Mouse (Mus musculus) left cerebral cortex, postnatal 25 days (tissue): ENCODE measurements at regions not wholly inside any gene's neighbourhood (a gene's known extent, or its start where the extent isn't known, plus 50 kb on each side); places are given as distances from the start of the nearest gene placed in this dataset.

Experiments
- DNase-seq, 2 experiments: peaks; one replicate each; pipeline ENCODE4 v3.0.0; 2022; ENCODE audit warnings: low spot score in 2 of 2, mixed read lengths in 1 of 2
- intact Hi-C: fragments of 180-260 bp; cut with DNase I; formaldehyde crosslinking; loops from one replicate; pipeline ENCODE4 v1.15.1; 2025

GRCm38 (mm10) chr13:44383322-44383721 is 346.0 kb upstream of the Jarid2 start:
- intact Hi-C loops: no loop called here
- no peak for DNase-seq

GRCm38 (mm10) chr13:44386767-44387166 is 342.5 kb upstream of the Jarid2 start:
- no peak for DNase-seq
- intact Hi-C loops: no loop called here

GRCm38 (mm10) chr13:44389696-44390095 is 339.6 kb upstream of the Jarid2 start:
- intact Hi-C loops: no loop called here
- no peak for DNase-seq

- no peak for DNase-seq
- intact Hi-C loops: no loop called here
These were observed 338.4 kb upstream of the Jarid2 start for GRCm38 (mm10) chr13:44390666-44391390.

GRCm38 (mm10) chr13:44394016-44394415 is 335.3 kb upstream of the Jarid2 start:
- intact Hi-C loops: no loop called here

GRCm38 (mm10) chr13:44398613-44399369 is 330.5 kb upstream of the Jarid2 start:
- intact Hi-C loops: no loop called here
- DNase-seq: peak; percentile 35 to 83

More at GRCm38 (mm10) chr13:44394016-44394415, 335.3 kb upstream of the Jarid2 start:
- DNase-seq: no peak

GRCm38 (mm10) chr13:44399370-44399685 is 329.9 kb upstream of the Jarid2 start:
- intact Hi-C loops: no loop called here
- DNase-seq: no peak

- no peak for DNase-seq
- intact Hi-C loops: no loop called here
These were observed 329.4 kb upstream of the Jarid2 start for GRCm38 (mm10) chr13:44399831-44400321.

GRCm38 (mm10) chr13:44404010-44404575 is 325.2 kb upstream of the Jarid2 start:
- no peak for DNase-seq
- intact Hi-C loops: no loop called here

- DNase-seq: no peak
- intact Hi-C loops: no loop called here
These were observed 322.0 kb upstream of the Jarid2 start for GRCm38 (mm10) chr13:44407307-44407706.

GRCm38 (mm10) chr13:44408619-44408959 is 320.7 kb upstream of the Jarid2 start:
- intact Hi-C loops: no loop called here
- DNase-seq: no peak

- DNase-seq: no peak
These were observed 320.1 kb upstream of the Jarid2 start for GRCm38 (mm10) chr13:44408960-44409719.

GRCm38 (mm10) chr13:44409720-44410047 is 319.6 kb upstream of the Jarid2 start:
- intact Hi-C loops: no loop called here
- DNase-seq: no peak

More at GRCm38 (mm10) chr13:44408960-44409719, 320.1 kb upstream of the Jarid2 start:
- intact Hi-C loops: no loop called here

- no peak for DNase-seq
- intact Hi-C loops: no loop called here
These were observed 317.3 kb upstream of the Jarid2 start for GRCm38 (mm10) chr13:44411781-44412496.

- intact Hi-C loops: no loop called here
- DNase-seq: no peak
These were observed 316.0 kb upstream of the Jarid2 start for GRCm38 (mm10) chr13:44413305-44413704.

- intact Hi-C loops: no loop called here
- DNase-seq: no peak
These were observed 313.3 kb upstream of the Jarid2 start for GRCm38 (mm10) chr13:44415971-44416370.

GRCm38 (mm10) chr13:44416986-44417385 is 312.3 kb upstream of the Jarid2 start:
- intact Hi-C loops: no loop called here
- DNase-seq: no peak

- DNase-seq: no peak
- intact Hi-C loops: no loop called here
These were observed 310.2 kb upstream of the Jarid2 start for GRCm38 (mm10) chr13:44419056-44419455.

- DNase-seq: no peak
- intact Hi-C loops: loop anchor here (5.0 kb wide), 3 partner anchors 187 to 347 kb away; no protein-coding TSS in a partner anchor
These were observed 309.6 kb upstream of the Jarid2 start for GRCm38 (mm10) chr13:44419472-44420226.
